Mouse (Mus musculus) bone marrow macrophage, adult 2 months (primary cell): ENCODE results near the gene Rfx4.

Experiments used
- CTCF ChIP-seq: IDR thresholded peaks from 2 replicates; pipeline ENCODE4 v1.5.1; 2012; ENCODE audit warnings: low read depth, mild to moderate bottlenecking, low read length, moderate library complexity
- POLR2A ChIP-seq: IDR thresholded peaks from 2 replicates; pipeline ENCODE4 v1.6.1; 2012; ENCODE audit warnings: mild to moderate bottlenecking, low read depth, low read length, borderline replicate concordance

DNA sequence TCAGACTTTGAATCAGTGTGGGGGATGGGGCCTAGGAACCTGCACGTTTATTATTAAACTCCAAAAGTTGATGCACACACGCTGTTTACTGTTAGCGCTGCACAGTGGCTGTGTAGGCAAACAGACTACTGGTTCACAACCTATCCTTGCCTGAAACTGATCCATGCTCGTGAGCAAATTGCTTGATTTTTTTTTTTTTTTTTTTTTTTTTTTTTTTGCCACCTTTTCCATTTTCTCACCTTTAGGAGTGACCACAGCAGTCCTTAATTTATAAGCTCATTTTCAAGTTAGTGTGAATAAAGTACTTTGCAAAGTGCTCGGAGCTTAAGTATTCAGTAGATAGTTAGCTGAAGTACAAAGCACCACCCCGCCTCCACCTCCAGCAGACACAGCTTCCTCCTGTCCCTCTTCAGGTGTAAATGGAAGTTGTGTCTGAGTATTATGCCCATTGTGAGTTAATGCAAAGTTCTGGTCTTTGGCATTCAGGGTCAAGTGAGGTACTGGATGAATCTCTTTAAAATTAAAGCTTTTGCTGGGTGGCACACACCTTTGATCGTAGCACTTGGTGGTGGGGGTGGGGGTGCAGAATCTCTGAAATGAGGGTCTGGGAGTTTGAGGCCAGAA is 83.1 kb downstream of the Rfx4 start:
- TF ChIP-seq CTCF (no peak), POLR2A (no peak)
